ENCODE assay signal across 8 mouse cellular contexts in genomic region chr8:126664891-126665290, GRCm38 (mm10).
A peak's percentile ranks its signal among the peaks of the same experiment; 100 is the strongest.
DNase-seq lines count a peak whose midpoint lies in the region; ATAC-seq and TF ChIP-seq lines count a peak whose summit lies in the region.

No protein-coding gene starts in this region.

- 67% methylated on average over 5 of the region's 5 CpGs for WGBS in liver, embryonic 12.5 days (ENCODE audit: insufficient replicate concordance)
- WGBS in liver, embryonic 11.5 days, result 66% methylated on average over 5 of the region's 5 CpGs
- WGBS in hindbrain, postnatal 0 days, result 39% methylated on average over 5 of the region's 5 CpGs
- WGBS in neural tube, embryonic 14.5 days, result 31% methylated on average over 5 of the region's 5 CpGs

- no peak overlapping the region for H3K9ac ChIP-seq in liver, embryonic 12.5 days
- no peak overlapping the region for H3K9ac ChIP-seq in liver, embryonic 11.5 days (ENCODE audit: low read depth, low read length)
- H3K9ac ChIP-seq in hindbrain, postnatal 0 days (replicated peaks; ENCODE audit: low read length), result no peak overlapping the region
- no peak overlapping the region for H3K9ac ChIP-seq in neural tube, embryonic 14.5 days (replicated peaks; ENCODE audit: low read depth, low read length)

- no peak for DNase-seq in gastrocnemius, adult 2 months
- DNase-seq in gastrocnemius, postnatal 25 days, result no peak
- DNase-seq in liver, embryonic 11.5 days (ENCODE audit: low spot score), result no peak
- no peak for DNase-seq in hindbrain, postnatal 0 days (ENCODE audit: low spot score)
- no peak for DNase-seq in adrenal gland, postnatal 14 days
- no peak for DNase-seq in left cerebral cortex, adult 8-10 months (ENCODE audit: low spot score in 2 of 2)

- H3K4me1 ChIP-seq in liver, embryonic 12.5 days, result peaks cover 72% of the 10 kb centered on the region
- peaks cover 66% of the 10 kb centered on the region for H3K4me1 ChIP-seq in liver, embryonic 11.5 days (replicated peaks; ENCODE audit: control insufficient read depth, insufficient read depth, low read length)
- peaks cover 72% of the 10 kb centered on the region for H3K4me1 ChIP-seq in hindbrain, postnatal 0 days (ENCODE audit: insufficient read depth, low read length)
- H3K4me1 ChIP-seq in neural tube, embryonic 14.5 days (ENCODE audit: control insufficient read depth, insufficient read depth, low read length), result peaks cover 76% of the 10 kb centered on the region

- H3K4me2 ChIP-seq in liver, embryonic 12.5 days, result no peak overlapping the region
- H3K4me2 ChIP-seq in liver, embryonic 11.5 days, result no peak overlapping the region
- no peak overlapping the region; the same call in 1 of the 2 replicates for H3K4me2 ChIP-seq in hindbrain, postnatal 0 days (ENCODE audit: low read depth, low read length)
- no peak overlapping the region for H3K4me2 ChIP-seq in neural tube, embryonic 14.5 days (ENCODE audit: low read depth, low read length)

- no peaks in the 10 kb centered on the region for H3K27me3 ChIP-seq in liver, embryonic 12.5 days (replicated peaks)
- H3K27me3 ChIP-seq in liver, embryonic 11.5 days (replicated peaks; ENCODE audit: control insufficient read depth, insufficient read depth, low read length), result no peaks in the 10 kb centered on the region
- H3K27me3 ChIP-seq in hindbrain, postnatal 0 days (ENCODE audit: insufficient read depth, low read length), result no peaks in the 10 kb centered on the region
- H3K27me3 ChIP-seq in neural tube, embryonic 14.5 days (ENCODE audit: control insufficient read depth, insufficient read depth, low read length), result no peaks in the 10 kb centered on the region

- no peaks in the 10 kb centered on the region for H3K36me3 ChIP-seq in liver, embryonic 12.5 days
- no peaks in the 10 kb centered on the region for H3K36me3 ChIP-seq in liver, embryonic 11.5 days (ENCODE audit: control insufficient read depth, insufficient read depth, low read length)
- no peaks in the 10 kb centered on the region for H3K36me3 ChIP-seq in hindbrain, postnatal 0 days (ENCODE audit: insufficient read depth, low read length)
- no peaks in the 10 kb centered on the region for H3K36me3 ChIP-seq in neural tube, embryonic 14.5 days (ENCODE audit: control insufficient read depth, insufficient read depth, low read length)

- H3K4me3 ChIP-seq in gastrocnemius, adult 2 months, result no peak overlapping the region
- H3K4me3 ChIP-seq in liver, embryonic 12.5 days, result no peak overlapping the region
- H3K4me3 ChIP-seq in liver, embryonic 11.5 days (ENCODE audit: low read depth, low read length), result no peak overlapping the region
- no peak overlapping the region for H3K4me3 ChIP-seq in hindbrain, postnatal 0 days (ENCODE audit: low read length)
- H3K4me3 ChIP-seq in neural tube, embryonic 14.5 days (ENCODE audit: low read depth, low read length), result no peak overlapping the region

- intact Hi-C loops in gastrocnemius, adult 2 months (cut with DNase I), result loop anchor here (5.0 kb wide), 3 partner anchors 48 to 257 kb away; no protein-coding TSS in a partner anchor

- H3K9me3 ChIP-seq in liver, embryonic 12.5 days (replicated peaks), result no peaks in the 10 kb centered on the region
- no peaks in the 10 kb centered on the region for H3K9me3 ChIP-seq in liver, embryonic 11.5 days (ENCODE audit: control insufficient read depth, low read length)
- no peaks in the 10 kb centered on the region for H3K9me3 ChIP-seq in hindbrain, postnatal 0 days (ENCODE audit: low read length)
- no peaks in the 10 kb centered on the region for H3K9me3 ChIP-seq in neural tube, embryonic 14.5 days (ENCODE audit: control insufficient read depth, low read length)

- TF ChIP-seq CTCF in gastrocnemius, adult 2 months (IDR thresholded peaks at IDR 0.05), result no peak
- TF ChIP-seq CTCF in hindbrain, postnatal 0 days (IDR thresholded peaks at IDR 0.05; ENCODE audit: low read depth), result no peak

- peak overlapping the region; percentile 97 for H3K27ac ChIP-seq in gastrocnemius, adult 2 months
- H3K27ac ChIP-seq in liver, embryonic 12.5 days, result peak overlapping the region; percentile 82; the same call in 1 of the 2 replicates
- no peak overlapping the region for H3K27ac ChIP-seq in liver, embryonic 11.5 days (ENCODE audit: low read depth, low read length)
- peak overlapping the region; percentile 97 for H3K27ac ChIP-seq in hindbrain, postnatal 0 days
- H3K27ac ChIP-seq in neural tube, embryonic 14.5 days (ENCODE audit: low read depth, low read length), result peak overlapping the region; percentile 95

- no peak for ATAC-seq in liver, embryonic 12.5 days
- ATAC-seq in liver, embryonic 11.5 days (replicated peaks; ENCODE audit: low FRiP score), result no peak
- no peak for ATAC-seq in hindbrain, postnatal 0 days
- no peak for ATAC-seq in neural tube, embryonic 14.5 days (ENCODE audit: low read depth)
